Mouse (Mus musculus): ENCODE measurements around the gene Car11.
A peak's percentile ranks its signal among the peaks of the same experiment; 100 is the strongest.
"Not testable (repeated sequence)": the region's sequence is repeated elsewhere in the genome, so short reads cannot be mapped to it uniquely, and the experiment has no call there.

The Car11 gene

GRCm38 (mm10) chr7:45699523-45700141 lies at the start of gene Car11:
Gene Car11 (plus strand): TSS chr7:45699843.
- DNase-seq (ENCODE audit: low read depth, low spot score): no peak

GRCm38 (mm10) chr7:45650484-45650883 lies 49.2 kb upstream of the Car11 start:
- DNase-seq (ENCODE audit: low read depth, low spot score): not testable (repeated sequence)

- DNase-seq (ENCODE audit: low read depth, low spot score): no peak
These were observed 45.1 kb upstream of the Car11 start for GRCm38 (mm10) chr7:45654424-45655047.

- no peak for DNase-seq (ENCODE audit: low read depth, low spot score)
These were observed 38.7 kb upstream of the Car11 start for GRCm38 (mm10) chr7:45660746-45661478.

GRCm38 (mm10) chr7:45661702-45662101 lies 37.9 kb upstream of the Car11 start:
- DNase-seq (ENCODE audit: low read depth, low spot score): not testable (repeated sequence)

- no peak for DNase-seq (ENCODE audit: low read depth, low spot score)
These were observed 34.1 kb upstream of the Car11 start for GRCm38 (mm10) chr7:45665303-45666138.

- DNase-seq (ENCODE audit: low read depth, low spot score): no peak
These were observed 33.5 kb upstream of the Car11 start, which contains the start of gene Fut2 for GRCm38 (mm10) chr7:45666161-45666560. Gene Fut2 (minus strand): TSS chr7:45666394.

- DNase-seq (ENCODE audit: low read depth, low spot score): no peak
These were observed 31.9 kb upstream of the Car11 start for GRCm38 (mm10) chr7:45667761-45668160.

- no peak for DNase-seq (ENCODE audit: low read depth, low spot score)
These were observed 30.7 kb upstream of the Car11 start for GRCm38 (mm10) chr7:45668921-45669320.

- no peak for DNase-seq (ENCODE audit: low read depth, low spot score)
These were observed 21.9 kb upstream of the Car11 start for GRCm38 (mm10) chr7:45677627-45678295.

GRCm38 (mm10) chr7:45678513-45678912 lies 21.1 kb upstream of the Car11 start:
- no peak for DNase-seq (ENCODE audit: low read depth, low spot score)

- no peak for DNase-seq (ENCODE audit: low read depth, low spot score)
These were observed 19.5 kb upstream of the Car11 start for GRCm38 (mm10) chr7:45679966-45680621.

GRCm38 (mm10) chr7:45681046-45681736 lies 18.5 kb upstream of the Car11 start:
- DNase-seq (ENCODE audit: low read depth, low spot score): no peak

GRCm38 (mm10) chr7:45682144-45683126 lies 17.2 kb upstream of the Car11 start:
- peak; percentile 83 for DNase-seq (ENCODE audit: low read depth, low spot score)

GRCm38 (mm10) chr7:45683396-45684050 lies 16.1 kb upstream of the Car11 start, which contains the start of gene Ntn5:
Gene Ntn5 (plus strand): TSS chr7:45684022.
- DNase-seq (ENCODE audit: low read depth, low spot score): no peak

- DNase-seq (ENCODE audit: low read depth, low spot score): no peak
These were observed 13.8 kb upstream of the Car11 start for GRCm38 (mm10) chr7:45685811-45686210.

- DNase-seq (ENCODE audit: low read depth, low spot score): no peak
These were observed 12.8 kb upstream of the Car11 start for GRCm38 (mm10) chr7:45686841-45687240.

- DNase-seq (ENCODE audit: low read depth, low spot score): no peak
These were observed 10.5 kb upstream of the Car11 start for GRCm38 (mm10) chr7:45689099-45689498.
